Mouse (Mus musculus): ENCODE measurements around the gene Hcls1.

GRCm38 (mm10) chr16:36925351-36925750, 9.4 kb upstream of the Hcls1 start:
- TF ChIP-seq CTCF (IDR thresholded peaks at IDR 0.05; ENCODE audit: low read depth) = no peak
- no peak for TF ChIP-seq EP300 (IDR thresholded peaks at IDR 0.05; ENCODE audit: low read depth)
